Mouse (Mus musculus) retina, postnatal 7 days (tissue): Measurements from ENCODE around the gene Ezr.

Experiments used
- DNase-seq: peaks from one replicate; pipeline ENCODE4 v3.0.0-alpha.2; 2012; ENCODE audit warnings: low read depth, low spot score

Ezr gene

GRCm38 (mm10) chr17:6769602-6770001 lies 13.0 kb downstream of the Ezr start:
- DNase-seq: no peak

GRCm38 (mm10) chr17:6768301-6768788 lies 14.2 kb downstream of the Ezr start:
- no peak for DNase-seq

- no peak for DNase-seq
These were observed 14.8 kb downstream of the Ezr start for GRCm38 (mm10) chr17:6767771-6768170.

- DNase-seq: no peak
These were observed 15.8 kb downstream of the Ezr start for GRCm38 (mm10) chr17:6766823-6767222.

GRCm38 (mm10) chr17:6765886-6766285 lies 16.7 kb downstream of the Ezr start:
- no peak for DNase-seq

GRCm38 (mm10) chr17:6764730-6765129 lies 17.9 kb downstream of the Ezr start:
- DNase-seq: no peak

GRCm38 (mm10) chr17:6764227-6764593 lies 18.4 kb downstream of the Ezr start:
- DNase-seq: no peak

- DNase-seq: no peak
These were observed 18.9 kb downstream of the Ezr start for GRCm38 (mm10) chr17:6763513-6764226.

GRCm38 (mm10) chr17:6759717-6760292 lies 22.8 kb downstream of the Ezr start:
- DNase-seq: no peak

- no peak for DNase-seq
These were observed 23.7 kb downstream of the Ezr start for GRCm38 (mm10) chr17:6758845-6759244.

GRCm38 (mm10) chr17:6757902-6758301 lies 24.7 kb downstream of the Ezr start:
- no peak for DNase-seq

- DNase-seq: no peak
These were observed 26.7 kb downstream of the Ezr start for GRCm38 (mm10) chr17:6755873-6756272.

- no peak for DNase-seq
These were observed 27.4 kb downstream of the Ezr start for GRCm38 (mm10) chr17:6755176-6755575.

- peak; percentile 42 for DNase-seq
These were observed 30.2 kb downstream of the Ezr start for GRCm38 (mm10) chr17:6752375-6752774.

GRCm38 (mm10) chr17:6751221-6751859 lies 31.2 kb downstream of the Ezr start:
- no peak for DNase-seq

GRCm38 (mm10) chr17:6748779-6749464 lies 33.7 kb downstream of the Ezr start:
- no peak for DNase-seq

- no peak for DNase-seq
These were observed 35.1 kb downstream of the Ezr start for GRCm38 (mm10) chr17:6747478-6747877.

GRCm38 (mm10) chr17:6746452-6747231 lies 35.9 kb downstream of the Ezr start:
- no peak for DNase-seq

GRCm38 (mm10) chr17:6745975-6746374 lies 36.6 kb downstream of the Ezr start:
- DNase-seq: no peak

GRCm38 (mm10) chr17:6745503-6745902 lies 37.1 kb downstream of the Ezr start:
- no peak for DNase-seq

GRCm38 (mm10) chr17:6744871-6745270 lies 37.7 kb downstream of the Ezr start:
- DNase-seq: no peak

- DNase-seq: no peak
These were observed 38.2 kb downstream of the Ezr start for GRCm38 (mm10) chr17:6744366-6744765.
